Mouse (Mus musculus): ENCODE data around the gene Rab7b.

- TF ChIP-seq CTCF (conservative IDR thresholded peaks at IDR 0.05; ENCODE audit: insufficient read depth, insufficient read length, low read depth, low read length) (no peak), POLR2A (IDR thresholded peaks at IDR 0.05; ENCODE audit: low read depth, low read length) (no peak)
Measured at GRCm38 (mm10) chr1:131691356-131691755, 2.9 kb downstream of the Rab7b start.

All from kidney, adult 2 months (tissue).